Mouse (Mus musculus) limb, embryonic 13.5 days (tissue): ENCODE data around the gene Prelid1. TPM values are rescaled to one million over a fixed set of nuclear protein-coding genes. Genes with fewer than 3 reads are reported as not detected.

Experiments used
- ATAC-seq: fragments of 200-750 bp; cut with Nextera tagmentation; 2 replicates; pipeline ENCODE4 v1.8.0; 2017; ENCODE audit warnings: low read depth, moderate number of reproducible peaks, moderate TSS enrichment; ENCODE audit not compliant: low FRiP score
- H3K27ac ChIP-seq: fragments of 300-500 bp; sonication (generic); 2 replicates; pipeline ENCODE4 v1.5.1; 2015; ENCODE audit warnings: inconsistent platforms, mild to moderate bottlenecking, moderate library complexity
- H3K27me3 ChIP-seq: fragments of 300-500 bp; sonication (generic); 2 replicates; pipeline ENCODE4 v1.6.1; 2015; ENCODE audit warnings: mild to moderate bottlenecking, inconsistent platforms
- H3K36me3 ChIP-seq: fragments of 300-500 bp; sonication (generic); 2 replicates; pipeline ENCODE4 v1.6.1; 2015; ENCODE audit warnings: inconsistent platforms, mild to moderate bottlenecking, moderate library complexity
- H3K4me1 ChIP-seq: fragments of 300-500 bp; sonication (generic); 2 replicates; pipeline ENCODE4 v1.6.1; 2015; ENCODE audit warnings: inconsistent platforms
- H3K4me2 ChIP-seq: fragments of 300-500 bp; sonication (generic); replicated peaks from 2 replicates; pipeline ENCODE4 v1.6.1; 2015; ENCODE audit warnings: inconsistent platforms, mild to moderate bottlenecking, moderate library complexity
- H3K4me3 ChIP-seq: fragments of 300-500 bp; sonication (generic); 2 replicates; pipeline ENCODE4 v1.5.1; 2015; ENCODE audit warnings: moderate library complexity, mild to moderate bottlenecking, inconsistent platforms
- H3K9ac ChIP-seq: fragments of 300-500 bp; sonication (generic); 2 replicates; pipeline ENCODE4 v1.6.1; 2015; ENCODE audit warnings: mild to moderate bottlenecking, inconsistent platforms
- H3K9me3 ChIP-seq: fragments of 300-500 bp; sonication (generic); 2 replicates; pipeline ENCODE4 v1.6.1; 2016; ENCODE audit warnings: inconsistent platforms
- WGBS: fragments of 180-500 bp; shearing (Covaris S2); methylation state at CpG from one replicate; pipeline ENCODE4 v1.1.7; 2015; 5-methylcytosine and 5-hydroxymethylcytosine counted together
- polyA plus RNA-seq: library from polyadenylated mRNA; unstranded; fragments of >200 nt; fragmentation: Nextera tagmentation; extraction: Ambion mirVana; gene quantifications from 2 replicates; pipeline ENCODE4 v1.2.1, GENCODE M21; 2015

The Prelid1 gene
- polyA plus RNA-seq, 1 experiment from 2014 or later, result 371 TPM

- no peaks in the 10 kb centered on the region for H3K4me1 ChIP-seq
Measured at GRCm38 (mm10) chr13:55338131-55339054, 18.1 kb downstream of the Prelid1 start.

GRCm38 (mm10) chr13:55339259-55339658 lies 19.0 kb downstream of the Prelid1 start:
- Histone ChIP-seq H3K27me3 (no peaks in the 10 kb centered on the region), H3K4me1 (no peaks in the 10 kb centered on the region), H3K4me2 (no peak overlapping the region), H3K4me3 (no peak overlapping the region), H3K9ac (no peak overlapping the region), H3K36me3 (peaks cover 8% of the 10 kb centered on the region), H3K27ac (no peak overlapping the region), H3K9me3 (no peaks in the 10 kb centered on the region)
- WGBS, result 43% methylated on average over 2 of the region's 2 CpGs
- ATAC-seq, result no peak

More at GRCm38 (mm10) chr13:55338131-55339054, 18.1 kb downstream of the Prelid1 start:
- Histone ChIP-seq H3K9ac (no peak overlapping the region), H3K27me3 (no peaks in the 10 kb centered on the region), H3K4me3 (no peak overlapping the region), H3K36me3 (no peaks in the 10 kb centered on the region), H3K27ac (no peak overlapping the region), H3K4me2 (no peak overlapping the region), H3K9me3 (no peaks in the 10 kb centered on the region)
- no peak for ATAC-seq
- WGBS, result 68% methylated on average over 12 of the region's 12 CpGs

- WGBS, result 35% methylated on average over 11 of the region's 11 CpGs
- Histone ChIP-seq H3K4me3 (no peak overlapping the region), H3K4me1 (no peaks in the 10 kb centered on the region), H3K36me3 (peaks cover 40% of the 10 kb centered on the region), H3K27ac (no peak overlapping the region), H3K4me2 (no peak overlapping the region), H3K9ac (no peak overlapping the region), H3K9me3 (no peaks in the 10 kb centered on the region), H3K27me3 (no peaks in the 10 kb centered on the region)
- ATAC-seq, result no peak
Measured at GRCm38 (mm10) chr13:55342469-55342868, 22.2 kb downstream of the Prelid1 start.

- ATAC-seq, result no peak
Measured at GRCm38 (mm10) chr13:55344286-55344685, 24.0 kb downstream of the Prelid1 start.

GRCm38 (mm10) chr13:55346745-55347144 lies 26.4 kb downstream of the Prelid1 start:
- Histone ChIP-seq H3K36me3 (peaks cover 79% of the 10 kb centered on the region), H3K27ac (no peak overlapping the region), H3K4me3 (no peak overlapping the region), H3K9ac (no peak overlapping the region), H3K27me3 (no peaks in the 10 kb centered on the region), H3K4me1 (no peaks in the 10 kb centered on the region), H3K9me3 (no peaks in the 10 kb centered on the region), H3K4me2 (no peak overlapping the region)
- WGBS, result 91% methylated on average over 11 of the region's 11 CpGs
- no peak for ATAC-seq

More at GRCm38 (mm10) chr13:55344286-55344685, 24.0 kb downstream of the Prelid1 start:
- Histone ChIP-seq H3K9ac (no peak overlapping the region), H3K27ac (no peak overlapping the region), H3K36me3 (peaks cover 57% of the 10 kb centered on the region), H3K9me3 (no peaks in the 10 kb centered on the region), H3K4me1 (no peaks in the 10 kb centered on the region), H3K4me3 (no peak overlapping the region), H3K27me3 (no peaks in the 10 kb centered on the region), H3K4me2 (no peak overlapping the region)
- WGBS, result 88% methylated on average over 7 of the region's 7 CpGs

GRCm38 (mm10) chr13:55361145-55361544 lies 40.8 kb downstream of the Prelid1 start:
- peak overlapping the region; percentile 88 for H3K9ac ChIP-seq
- peaks cover 47% of the 10 kb centered on the region for H3K36me3 ChIP-seq
- no peaks in the 10 kb centered on the region for H3K9me3 ChIP-seq
- H3K27ac ChIP-seq, result no peak overlapping the region
- peak overlapping the region; percentile 85 for H3K4me3 ChIP-seq
- 0 out of 2 replicates have a peak, but pooled peaks cover 3% of the 10 kb centered on the region for H3K27me3 ChIP-seq
- peak overlapping the region; percentile 92 for H3K4me2 ChIP-seq
- no peak for ATAC-seq
- H3K4me1 ChIP-seq, result peaks cover 19% of the 10 kb centered on the region

GRCm38 (mm10) chr13:55361974-55362452 lies 41.7 kb downstream of the Prelid1 start:
- Histone ChIP-seq H3K9ac (peak overlapping the region; percentile 88), H3K4me2 (peak overlapping the region; percentile 92), H3K27me3 (peaks cover 4% of the 10 kb centered on the region; the same call in 1 of the 2 replicates), H3K4me3 (peak overlapping the region; percentile 85), H3K36me3 (peaks cover 41% of the 10 kb centered on the region), H3K4me1 (peaks cover 19% of the 10 kb centered on the region), H3K9me3 (no peaks in the 10 kb centered on the region), H3K27ac (peak overlapping the region; percentile 76)
- WGBS, result under 1% methylated on average over 32 of the region's 32 CpGs
- peak; percentile 26 for ATAC-seq

GRCm38 (mm10) chr13:55362453-55363060 lies 42.3 kb downstream of the Prelid1 start, which contains the start of gene Lman2:
TSS of gene Lman2 (minus strand) at chr13:55362783.
- peaks cover 35% of the 10 kb centered on the region for H3K36me3 ChIP-seq
- under 1% methylated on average over 35 of the region's 35 CpGs for WGBS
- no peaks in the 10 kb centered on the region for H3K9me3 ChIP-seq
- H3K4me1 ChIP-seq, result peaks cover 19% of the 10 kb centered on the region
- peak within 1 kb of the TSS; percentile 92 for H3K4me2 ChIP-seq
- ATAC-seq, result peak; percentile 99
- peak within 1 kb of the TSS; percentile 76 for H3K27ac ChIP-seq
- H3K27me3 ChIP-seq, result peaks cover 8% of the 10 kb centered on the region; the same call in 1 of the 2 replicates
- H3K9ac ChIP-seq, result peak within 1 kb of the TSS; percentile 88
- peak within 1 kb of the TSS; percentile 85 for H3K4me3 ChIP-seq

- Histone ChIP-seq H3K4me1 (no peaks in the 10 kb centered on the region), H3K9ac (no peak overlapping the region), H3K4me2 (no peak overlapping the region), H3K27ac (no peak overlapping the region), H3K27me3 (peaks cover 44% of the 10 kb centered on the region), H3K36me3 (no peaks in the 10 kb centered on the region), H3K4me3 (no peak overlapping the region), H3K9me3 (no peaks in the 10 kb centered on the region)
- WGBS, result 74% methylated on average over 7 of the region's 7 CpGs
- no peak for ATAC-seq
Measured at GRCm38 (mm10) chr13:55368401-55368800, 48.1 kb downstream of the Prelid1 start.

- Histone ChIP-seq H3K27ac (no peak within 1 kb of the TSS), H3K4me1 (no peaks in the 10 kb centered on the region), H3K4me2 (0 out of 2 replicates have a peak within 1 kb of the TSS, but pooled peaks have one; percentile 31), H3K27me3 (peaks cover 55% of the 10 kb centered on the region), H3K9ac (peak within 1 kb of the TSS; percentile 25; the same call in 1 of the 2 replicates), H3K9me3 (no peaks in the 10 kb centered on the region), H3K36me3 (no peaks in the 10 kb centered on the region), H3K4me3 (no peak within 1 kb of the TSS)
- ATAC-seq, result no peak
- WGBS, result 54% methylated on average over 13 of the region's 13 CpGs
Measured at GRCm38 (mm10) chr13:55369531-55370114, 49.3 kb downstream of the Prelid1 start, which contains the start of gene Rgs14. TSS of gene Rgs14 (plus strand) at chr13:55369732.

- no peaks in the 10 kb centered on the region for H3K9me3 ChIP-seq
- no peak overlapping the region for H3K27ac ChIP-seq
- no peaks in the 10 kb centered on the region for H3K36me3 ChIP-seq
- no peaks in the 10 kb centered on the region for H3K4me1 ChIP-seq
- H3K27me3 ChIP-seq, result peaks cover 57% of the 10 kb centered on the region
- ATAC-seq, result no peak
- H3K4me2 ChIP-seq, result 0 out of 2 replicates have a peak overlapping the region, but pooled peaks have one; percentile 31
- 61% methylated on average over 3 of the region's 3 CpGs for WGBS
- H3K4me3 ChIP-seq, result no peak overlapping the region
- no peak overlapping the region for H3K9ac ChIP-seq
Measured at GRCm38 (mm10) chr13:55370234-55370633, 49.9 kb downstream of the Prelid1 start.
